Mouse (Mus musculus) olfactory bulb, adult 2 months (tissue): ENCODE measurements around the gene Strip2.

Source experiments
- CTCF ChIP-seq: fragments of 200-500 bp; IDR thresholded peaks from 2 replicates; pipeline ENCODE4 v1.5.1; 2012; ENCODE audit warnings: low read depth, mild to moderate bottlenecking, low read length, moderate library complexity; ENCODE audit not compliant: insufficient read depth
- POLR2A ChIP-seq: fragments of 200-500 bp; IDR thresholded peaks from 2 replicates; pipeline ENCODE4 v1.6.1; 2012; ENCODE audit warnings: mild to moderate bottlenecking, low read depth, low read length, moderate library complexity; ENCODE audit not compliant: insufficient read depth

- TF ChIP-seq POLR2A (no peak), CTCF (no peak)
Measured at GRCm38 (mm10) chr6:29876782-29877181, 40.0 kb upstream of the Strip2 start.
